Mouse (Mus musculus): ENCODE data around the gene Pnpla2. TPM values are rescaled to one million over a fixed set of nuclear protein-coding genes. Genes with fewer than 3 reads are reported as not detected.

Pnpla2 gene
- polyA plus RNA-seq, 1 experiment from 2014 or later: 17.8 TPM

DNA sequence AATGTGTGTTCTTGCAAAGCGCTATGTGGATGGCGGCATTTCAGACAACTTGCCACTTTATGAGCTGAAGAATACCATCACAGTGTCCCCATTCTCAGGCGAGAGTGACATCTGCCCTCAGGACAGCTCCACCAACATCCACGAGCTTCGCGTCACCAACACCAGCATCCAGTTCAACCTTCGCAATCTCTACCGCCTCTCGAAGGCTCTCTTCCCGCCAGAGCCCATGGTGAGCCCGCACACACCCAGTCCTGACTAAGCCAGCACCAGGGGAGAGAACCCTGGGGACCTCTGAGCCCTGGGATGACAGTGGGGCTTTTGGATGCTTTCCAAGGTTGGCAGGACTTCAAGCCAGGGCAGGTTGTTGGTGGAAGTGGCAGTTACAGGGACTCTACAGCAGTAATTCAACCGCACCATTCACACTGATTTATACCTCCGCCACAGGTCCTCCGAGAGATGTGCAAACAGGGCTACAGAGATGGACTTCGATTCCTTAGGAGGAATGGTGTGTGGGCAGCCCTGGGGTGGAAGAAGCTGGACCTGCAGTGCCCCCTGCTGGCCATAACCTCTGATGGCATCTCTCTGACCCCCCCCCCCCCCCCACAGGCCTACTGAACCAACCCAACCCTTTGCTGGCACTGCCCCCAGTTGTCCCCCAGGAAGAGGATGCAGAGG lies 3.1 kb downstream of the Pnpla2 start:
- 77% methylated on average over 15 of the region's 15 CpGs for WGBS (ENCODE audit: insufficient replicate concordance)
- Histone ChIP-seq H3K4me3 (no peak overlapping the region), H3K9me3 (replicated peaks) (no peaks in the 10 kb centered on the region), H3K36me3 (0 out of 2 replicates have a peak, but pooled peaks cover 15% of the 10 kb centered on the region), H3K4me2 (no peak overlapping the region), H3K27ac (no peak overlapping the region), H3K27me3 (replicated peaks) (peaks cover 40% of the 10 kb centered on the region), H3K4me1 (peaks cover 42% of the 10 kb centered on the region), H3K9ac (no peak overlapping the region)
- no peak for ATAC-seq

DNA sequence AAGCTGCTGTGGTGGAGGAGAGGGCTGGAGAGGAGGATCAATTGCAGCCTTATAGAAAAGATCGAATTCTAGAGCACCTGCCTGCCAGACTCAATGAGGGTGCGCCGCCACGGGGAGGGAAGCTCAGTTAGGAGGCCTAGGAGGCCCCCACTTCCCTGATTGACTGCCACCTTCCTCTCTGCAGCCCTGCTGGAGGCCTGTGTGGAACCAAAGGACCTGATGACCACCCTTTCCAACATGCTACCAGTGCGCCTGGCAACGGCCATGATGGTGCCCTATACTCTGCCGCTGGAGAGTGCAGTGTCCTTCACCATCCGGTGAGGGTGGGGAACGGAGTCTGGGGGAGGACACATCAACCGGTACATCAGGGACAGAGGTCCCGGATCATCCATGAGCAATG lies 3.7 kb downstream of the Pnpla2 start:
- 87% methylated on average over 11 of the region's 11 CpGs for WGBS (ENCODE audit: insufficient replicate concordance)
- ATAC-seq: no peak
- Histone ChIP-seq H3K9me3 (replicated peaks) (no peaks in the 10 kb centered on the region), H3K9ac (no peak overlapping the region), H3K27me3 (replicated peaks) (peaks cover 45% of the 10 kb centered on the region), H3K36me3 (0 out of 2 replicates have a peak, but pooled peaks cover 15% of the 10 kb centered on the region), H3K4me2 (no peak overlapping the region), H3K4me3 (no peak overlapping the region), H3K27ac (no peak overlapping the region), H3K4me1 (peaks cover 42% of the 10 kb centered on the region)

DNA sequence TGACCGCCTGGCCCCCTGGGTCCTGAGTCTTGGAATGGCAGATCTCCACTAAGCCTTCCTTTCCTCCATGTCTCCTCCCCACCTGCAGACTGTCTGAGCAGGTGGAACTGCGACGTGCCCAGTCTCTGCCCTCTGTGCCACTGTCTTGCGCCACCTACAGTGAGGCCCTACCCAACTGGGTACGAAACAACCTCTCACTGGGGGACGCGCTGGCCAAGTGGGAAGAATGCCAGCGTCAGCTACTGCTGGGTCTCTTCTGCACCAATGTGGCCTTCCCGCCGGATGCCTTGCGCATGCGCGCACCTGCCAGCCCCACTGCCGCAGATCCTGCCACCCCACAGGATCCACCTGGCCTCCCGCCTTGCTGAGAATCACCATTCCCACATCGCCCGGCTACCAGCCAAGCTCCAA lies 4.3 kb downstream of the Pnpla2 start:
- peaks cover 46% of the 10 kb centered on the region for H3K4me1 ChIP-seq
- no peak for ATAC-seq
- 86% methylated on average over 17 of the region's 17 CpGs for WGBS (ENCODE audit: insufficient replicate concordance)

DNA sequence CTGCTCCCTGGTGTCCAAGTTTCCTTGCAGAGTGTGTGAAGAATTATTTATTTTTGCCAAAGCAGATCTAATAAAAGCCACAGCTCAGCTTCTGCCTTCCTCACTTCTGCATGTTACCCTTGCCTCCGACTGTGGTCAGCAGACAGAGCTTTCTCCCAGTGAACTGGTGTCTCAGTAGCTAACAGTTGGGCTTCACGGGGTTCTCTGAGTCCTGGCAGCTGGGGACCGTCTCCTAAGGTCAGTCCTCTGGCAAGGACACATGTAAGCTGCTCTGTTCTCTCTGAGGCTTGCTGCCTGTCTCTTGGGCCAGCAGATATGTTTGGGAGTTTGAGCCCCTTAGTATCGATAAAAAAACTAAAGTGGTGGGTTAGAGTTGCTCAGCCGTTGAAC lies 5.0 kb downstream of the Pnpla2 start:
- no peak overlapping the region for H3K27ac ChIP-seq
- no peak overlapping the region for H3K4me2 ChIP-seq
- H3K36me3 ChIP-seq: 0 out of 2 replicates have a peak, but pooled peaks cover 15% of the 10 kb centered on the region
- ATAC-seq: no peak
- H3K27me3 ChIP-seq (replicated peaks): peaks cover 58% of the 10 kb centered on the region
- no peak overlapping the region for H3K9ac ChIP-seq
- WGBS (ENCODE audit: insufficient replicate concordance): 69% methylated on average over 5 of the region's 5 CpGs
- H3K4me3 ChIP-seq: no peak overlapping the region
- H3K9me3 ChIP-seq (replicated peaks): no peaks in the 10 kb centered on the region
- H3K4me1 ChIP-seq: peaks cover 47% of the 10 kb centered on the region

More for the DNA sequence above, 4.3 kb downstream of the Pnpla2 start:
- Histone ChIP-seq H3K27ac (no peak overlapping the region), H3K27me3 (replicated peaks) (peaks cover 51% of the 10 kb centered on the region), H3K9ac (no peak overlapping the region), H3K36me3 (0 out of 2 replicates have a peak, but pooled peaks cover 15% of the 10 kb centered on the region), H3K4me2 (no peak overlapping the region), H3K9me3 (replicated peaks) (no peaks in the 10 kb centered on the region), H3K4me3 (no peak overlapping the region)

DNA sequence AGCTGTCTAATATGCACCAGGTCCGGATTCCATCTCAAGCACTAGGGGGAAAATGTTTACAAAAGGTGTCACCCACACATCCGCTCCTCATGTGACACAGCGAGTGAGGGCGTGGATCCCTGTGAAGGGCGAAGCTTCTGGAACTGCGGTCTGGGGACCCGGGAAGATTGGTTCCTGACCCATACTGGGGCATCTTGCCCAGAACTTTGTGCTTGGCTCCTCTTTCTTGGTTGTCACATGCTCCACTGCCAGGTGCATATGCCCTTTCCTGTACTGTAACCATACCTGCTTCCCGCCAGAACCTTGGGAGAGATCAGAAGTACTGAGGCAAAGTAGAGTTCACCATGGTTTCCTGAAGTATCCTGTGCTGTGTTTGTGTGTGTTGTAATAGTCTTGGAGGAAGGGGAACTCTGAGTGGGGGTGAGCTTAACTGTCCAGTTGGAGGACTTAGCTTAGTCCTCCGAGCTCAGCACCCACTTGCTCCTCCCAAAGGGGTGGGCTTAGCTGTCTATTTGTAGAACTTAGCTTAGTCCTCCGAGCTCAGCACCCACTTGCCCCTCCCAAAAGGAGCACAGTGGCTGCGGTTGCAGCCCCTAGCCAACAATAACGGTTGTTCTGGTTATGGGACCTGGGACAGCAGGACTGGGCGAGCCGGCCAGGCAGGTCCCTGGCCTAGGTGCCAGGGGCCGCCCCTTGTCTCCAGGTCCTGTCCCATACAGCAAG lies 5.6 kb downstream of the Pnpla2 start, which contains the start of gene Cracr2b:
Cracr2b (plus strand) TSS at position 704 of the 723 bp plus-strand sequence.
- Histone ChIP-seq H3K36me3 (0 out of 2 replicates have a peak, but pooled peaks cover 15% of the 10 kb centered on the region), H3K27ac (no peak within 1 kb of the TSS), H3K9me3 (replicated peaks) (no peaks in the 10 kb centered on the region), H3K27me3 (replicated peaks) (peaks cover 64% of the 10 kb centered on the region), H3K4me2 (peak within 1 kb of the TSS; percentile 75), H3K4me3 (peak within 1 kb of the TSS; percentile 53), H3K4me1 (peaks cover 49% of the 10 kb centered on the region), H3K9ac (peak within 1 kb of the TSS; percentile 55)
- 55% methylated on average over 15 of the region's 15 CpGs for WGBS (ENCODE audit: insufficient replicate concordance)
- ATAC-seq: no peak

DNA sequence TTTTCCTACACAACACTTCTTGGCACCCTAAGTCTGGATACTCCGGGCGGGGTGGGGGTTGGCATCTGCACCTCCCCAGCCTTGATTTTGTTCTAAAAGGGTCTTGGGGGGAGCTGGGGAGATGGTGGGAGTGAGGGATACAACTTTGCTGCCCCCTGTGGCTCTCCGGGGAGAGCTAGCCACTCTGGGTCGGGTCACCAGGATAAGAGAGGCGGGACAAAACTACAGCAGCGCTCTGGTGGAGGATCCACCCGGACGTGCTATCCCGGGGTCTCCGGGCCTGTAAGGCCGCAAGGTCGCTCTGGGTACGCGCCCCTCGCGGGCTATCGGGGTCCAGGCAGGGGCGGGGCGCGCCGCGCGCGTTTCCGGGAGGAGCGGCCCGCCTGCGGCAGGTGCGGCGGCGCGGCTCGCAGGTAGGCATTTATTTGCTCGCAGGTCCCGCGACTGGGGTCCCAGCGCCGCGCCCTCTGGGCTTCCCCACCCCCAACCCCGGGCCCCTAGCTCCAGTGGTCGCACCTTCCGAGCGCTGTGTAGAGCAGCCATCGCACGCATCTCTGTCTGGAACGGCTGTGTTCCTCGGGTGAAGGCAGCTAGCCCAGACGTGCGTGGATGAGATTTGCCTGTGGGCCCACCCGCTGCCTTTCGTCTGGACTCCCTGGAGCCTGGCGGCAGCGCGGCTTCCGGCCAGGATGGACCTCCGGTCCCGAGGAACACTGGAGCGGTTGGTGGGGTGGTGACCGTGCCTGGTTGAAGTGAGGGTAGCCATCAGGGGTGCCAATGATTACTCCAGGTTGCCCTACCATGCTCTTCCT lies 6.7 kb downstream of the Pnpla2 start:
- WGBS (ENCODE audit: insufficient replicate concordance): 3% methylated on average over 58 of the region's 59 CpGs
- peaks cover 76% of the 10 kb centered on the region for H3K27me3 ChIP-seq (replicated peaks)

DNA sequence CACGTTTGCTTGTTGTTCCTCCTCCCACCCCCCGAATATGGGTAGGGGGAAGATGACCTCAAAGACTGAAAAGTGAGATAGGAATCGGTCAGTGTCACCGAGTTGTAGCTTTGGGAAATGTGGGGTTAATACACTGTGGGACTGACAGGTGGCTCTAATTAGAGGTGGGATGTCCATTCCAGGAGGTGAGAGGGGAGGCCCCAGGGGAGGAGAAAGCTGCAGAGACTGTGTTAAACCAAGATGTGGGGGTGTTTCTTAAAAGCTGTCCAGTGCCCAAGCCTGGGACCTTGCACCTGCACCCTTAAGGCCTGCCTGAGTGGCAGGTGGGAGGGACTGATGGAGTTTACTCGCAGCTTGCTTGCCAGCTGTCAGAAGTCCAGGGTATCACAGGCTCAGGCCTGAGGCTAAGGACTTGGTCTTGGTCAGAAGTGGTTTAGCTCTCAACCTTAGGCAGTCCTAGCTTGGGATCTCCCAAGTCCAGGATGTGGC lies 7.4 kb downstream of the Pnpla2 start:
- peak overlapping the region; percentile 55; the same call in 1 of the 2 replicates for H3K9ac ChIP-seq
- peaks cover 76% of the 10 kb centered on the region for H3K27me3 ChIP-seq (replicated peaks)
- H3K4me3 ChIP-seq: peak overlapping the region; percentile 53; the same call in 1 of the 2 replicates
- ATAC-seq: no peak
- no peak overlapping the region for H3K27ac ChIP-seq
- 0 out of 2 replicates have a peak, but pooled peaks cover 14% of the 10 kb centered on the region for H3K36me3 ChIP-seq
- WGBS (ENCODE audit: insufficient replicate concordance): 16% methylated on average over 5 of the region's 5 CpGs
- no peaks in the 10 kb centered on the region for H3K9me3 ChIP-seq (replicated peaks)
- H3K4me2 ChIP-seq: peak overlapping the region; percentile 75
- peaks cover 53% of the 10 kb centered on the region for H3K4me1 ChIP-seq

More for the DNA sequence above, 6.7 kb downstream of the Pnpla2 start:
- Histone ChIP-seq H3K9ac (peak overlapping the region; percentile 55), H3K9me3 (replicated peaks) (no peaks in the 10 kb centered on the region), H3K36me3 (0 out of 2 replicates have a peak, but pooled peaks cover 15% of the 10 kb centered on the region), H3K4me3 (peak overlapping the region; percentile 53), H3K4me2 (peak overlapping the region; percentile 75), H3K27ac (no peak overlapping the region), H3K4me1 (peaks cover 49% of the 10 kb centered on the region)
- ATAC-seq: no peak

DNA sequence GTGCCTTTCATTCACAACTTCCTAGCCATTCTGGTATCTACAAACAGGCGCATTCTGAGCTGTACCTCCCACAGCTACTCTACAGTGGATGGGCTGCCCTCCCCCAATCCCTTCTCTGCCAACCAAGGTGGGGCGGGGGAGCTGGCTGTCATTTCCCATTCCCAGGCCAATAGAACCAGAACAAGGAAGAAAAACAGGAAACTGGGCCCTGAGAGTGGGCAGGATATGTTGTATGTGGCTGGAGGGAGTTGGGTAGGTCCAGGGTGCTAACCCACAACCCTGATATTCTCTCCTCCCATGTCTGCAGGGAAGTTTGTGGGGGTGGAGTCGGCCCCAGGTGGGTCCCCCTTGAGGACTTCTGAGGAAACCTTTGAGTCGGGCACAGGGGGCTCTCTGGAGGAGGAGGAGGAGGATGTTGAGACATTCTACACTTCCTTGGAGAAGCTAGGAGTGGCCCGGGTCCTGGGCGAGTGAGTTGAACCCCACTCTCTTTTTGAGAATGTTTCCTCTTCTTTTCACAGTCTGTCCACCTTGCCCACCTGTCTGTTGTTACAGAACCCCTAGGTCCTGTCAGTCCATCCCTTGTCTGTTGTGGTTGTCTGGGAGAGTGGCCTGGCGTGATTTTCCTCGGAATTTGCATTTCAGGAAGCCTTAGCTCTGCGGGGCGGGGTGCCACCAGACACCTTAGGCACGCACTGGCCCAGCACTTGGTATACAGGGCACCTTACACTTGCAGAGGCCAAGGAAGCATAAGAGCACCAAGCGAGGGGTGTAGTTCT lies 9.0 kb downstream of the Pnpla2 start:
- no peaks in the 10 kb centered on the region for H3K9me3 ChIP-seq (replicated peaks)
- H3K4me1 ChIP-seq: peaks cover 69% of the 10 kb centered on the region
- H3K4me2 ChIP-seq: peak overlapping the region; percentile 44
- peaks cover 76% of the 10 kb centered on the region for H3K27me3 ChIP-seq (replicated peaks)
- peak overlapping the region; percentile 18; the same call in 1 of the 2 replicates for H3K4me3 ChIP-seq
- no peak overlapping the region for H3K9ac ChIP-seq
- no peak for ATAC-seq
- WGBS (ENCODE audit: insufficient replicate concordance): 25% methylated on average over 12 of the region's 12 CpGs
- no peak overlapping the region for H3K27ac ChIP-seq
- 0 out of 2 replicates have a peak, but pooled peaks cover 9% of the 10 kb centered on the region for H3K36me3 ChIP-seq

DNA sequence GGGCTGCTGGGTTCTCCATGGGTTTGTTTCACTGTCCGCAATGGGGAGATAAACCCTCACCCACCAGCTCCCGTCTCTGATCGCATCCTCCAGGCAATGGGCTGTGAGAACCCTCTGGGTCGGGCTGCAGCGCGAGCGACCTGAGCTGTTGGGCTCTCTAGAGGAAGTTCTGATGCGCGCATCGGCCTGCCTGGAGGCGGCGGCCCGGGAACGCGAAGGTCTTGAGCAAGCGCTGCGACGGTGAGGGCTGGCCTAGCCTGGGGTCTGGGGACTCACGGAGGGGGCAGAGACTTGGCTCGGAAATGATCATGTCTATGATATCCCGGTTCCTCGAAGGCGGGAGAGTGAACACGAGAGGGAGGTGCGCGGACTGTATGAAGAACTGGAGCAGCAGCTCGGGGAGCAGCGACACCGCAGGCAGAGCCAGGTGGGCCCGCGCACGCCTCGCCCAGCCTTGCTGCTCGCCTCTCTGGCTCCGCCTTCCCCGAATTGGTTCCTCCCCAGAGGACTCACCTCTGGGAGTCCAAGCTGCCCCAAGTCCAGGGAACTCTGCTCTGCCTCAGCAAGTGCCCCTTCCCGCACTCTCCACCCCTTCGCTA lies 9.7 kb downstream of the Pnpla2 start:
- 9% methylated on average over 38 of the region's 38 CpGs for WGBS (ENCODE audit: insufficient replicate concordance)
- H3K9ac ChIP-seq: no peak overlapping the region
- peaks cover 9% of the 10 kb centered on the region for H3K36me3 ChIP-seq
- peak overlapping the region; percentile 18 for H3K4me3 ChIP-seq
- H3K27me3 ChIP-seq (replicated peaks): peaks cover 71% of the 10 kb centered on the region
- no peak overlapping the region for H3K27ac ChIP-seq
- ATAC-seq: no peak
- H3K4me2 ChIP-seq: peak overlapping the region; percentile 44
- H3K4me1 ChIP-seq: peaks cover 76% of the 10 kb centered on the region
- H3K9me3 ChIP-seq (replicated peaks): no peaks in the 10 kb centered on the region

DNA sequence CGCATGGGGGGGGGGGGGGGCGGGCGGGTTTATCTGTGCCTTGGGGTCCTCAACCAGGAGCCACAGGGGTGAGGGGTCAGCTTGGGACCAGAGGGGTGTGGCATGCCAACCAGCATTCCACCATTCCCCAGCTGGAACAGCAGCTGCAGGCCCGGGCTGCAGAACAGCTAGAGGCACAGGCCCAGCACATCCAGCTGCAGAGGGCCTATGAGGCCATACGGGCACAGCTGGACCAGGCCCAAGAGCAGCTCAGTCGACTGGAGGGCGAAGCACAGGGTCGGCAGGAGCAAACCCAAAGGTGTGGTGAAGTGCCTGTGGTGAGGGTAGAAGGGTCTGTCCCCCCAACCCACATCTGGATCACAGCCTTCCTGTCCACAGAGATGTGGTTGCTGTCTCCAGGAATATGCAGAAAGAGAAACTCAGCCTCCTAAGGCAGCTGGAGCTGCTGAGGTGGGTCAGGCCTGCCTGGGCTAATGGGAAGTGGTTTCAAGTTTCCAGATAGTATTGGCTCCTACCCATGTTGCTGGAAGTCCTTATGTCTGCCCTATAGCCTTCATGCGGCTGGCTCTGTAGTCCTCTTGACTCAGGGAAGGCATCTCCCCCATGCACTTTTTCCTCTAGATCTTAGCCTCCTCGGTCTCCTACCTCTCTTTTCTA lies 10.5 kb downstream of the Pnpla2 start:
- WGBS (ENCODE audit: insufficient replicate concordance): 53% methylated on average over 10 of the region's 10 CpGs
- H3K4me2 ChIP-seq: peak overlapping the region; percentile 44; the same call in 1 of the 2 replicates
- no peak for ATAC-seq

More for the DNA sequence above, 10.5 kb downstream of the Pnpla2 start:
- Histone ChIP-seq H3K4me1 (peaks cover 83% of the 10 kb centered on the region), H3K27ac (0 out of 2 replicates have a peak overlapping the region, but pooled peaks have one; percentile 6), H3K4me3 (no peak overlapping the region), H3K9ac (no peak overlapping the region), H3K36me3 (peaks cover 14% of the 10 kb centered on the region), H3K27me3 (replicated peaks) (peaks cover 63% of the 10 kb centered on the region), H3K9me3 (replicated peaks) (no peaks in the 10 kb centered on the region)

Measured in liver, embryonic 12.5 days (tissue).